Mouse (Mus musculus) B cell, adult 2 months (primary cell): Measurements from ENCODE around the gene Tob2.
A peak's percentile ranks its signal among the peaks of the same experiment; 100 is the strongest.

Experiments
- DNase-seq, 2 experiments: peaks; one replicate each; pipeline ENCODE4 v3.0.0; 2022

The Tob2 gene

GRCm38 (mm10) chr15:81858517-81859329 lies at the start of gene Tob2:
Tob2 (minus strand) TSS chr15:81858796.
- peak; percentile 73 to 77 for DNase-seq

DNA sequence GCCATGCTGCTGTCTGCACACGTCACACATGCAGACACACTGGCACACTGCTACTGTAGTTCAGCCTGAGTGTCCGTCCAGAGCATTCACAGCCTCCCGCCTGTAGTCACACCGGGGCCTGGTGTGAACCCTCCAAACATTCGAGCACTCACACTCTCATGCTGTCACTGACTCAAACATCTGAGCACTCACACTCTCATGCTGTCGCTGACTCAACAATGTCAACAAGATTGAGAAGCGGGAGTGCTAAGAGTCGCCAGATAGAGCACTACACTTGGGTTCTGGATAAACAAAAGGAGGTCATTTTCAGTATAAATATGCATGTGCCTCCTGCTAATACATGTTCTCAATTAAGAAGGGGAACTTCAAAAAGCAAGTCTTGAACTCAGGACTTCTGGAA lies 49.4 kb upstream of the Tob2 start:
- DNase-seq = no peak

- peak; percentile 88 to 89 for DNase-seq
These were observed 46.3 kb upstream of the Tob2 start for GRCm38 (mm10) chr15:81904939-81905338.

DNA sequence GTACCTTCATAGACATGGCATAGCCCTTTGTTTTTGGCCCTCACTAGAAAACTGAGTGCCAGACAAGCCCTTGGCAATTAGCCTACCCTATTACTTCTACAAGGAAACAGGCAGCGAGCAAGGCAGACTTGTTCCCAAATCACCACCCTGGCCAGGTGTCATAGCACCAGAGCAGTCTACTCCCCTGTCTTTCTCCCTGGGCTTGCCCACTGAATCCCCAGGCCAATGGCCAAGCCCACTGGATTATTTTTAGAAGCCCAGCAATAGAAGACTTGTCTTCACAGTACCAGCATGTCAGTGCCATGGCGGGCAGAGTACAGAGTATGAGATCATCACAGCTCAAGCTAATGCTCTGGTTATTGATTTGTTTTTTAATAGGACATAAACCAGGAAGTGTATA lies 40.2 kb upstream of the Tob2 start:
- no peak for DNase-seq

DNA sequence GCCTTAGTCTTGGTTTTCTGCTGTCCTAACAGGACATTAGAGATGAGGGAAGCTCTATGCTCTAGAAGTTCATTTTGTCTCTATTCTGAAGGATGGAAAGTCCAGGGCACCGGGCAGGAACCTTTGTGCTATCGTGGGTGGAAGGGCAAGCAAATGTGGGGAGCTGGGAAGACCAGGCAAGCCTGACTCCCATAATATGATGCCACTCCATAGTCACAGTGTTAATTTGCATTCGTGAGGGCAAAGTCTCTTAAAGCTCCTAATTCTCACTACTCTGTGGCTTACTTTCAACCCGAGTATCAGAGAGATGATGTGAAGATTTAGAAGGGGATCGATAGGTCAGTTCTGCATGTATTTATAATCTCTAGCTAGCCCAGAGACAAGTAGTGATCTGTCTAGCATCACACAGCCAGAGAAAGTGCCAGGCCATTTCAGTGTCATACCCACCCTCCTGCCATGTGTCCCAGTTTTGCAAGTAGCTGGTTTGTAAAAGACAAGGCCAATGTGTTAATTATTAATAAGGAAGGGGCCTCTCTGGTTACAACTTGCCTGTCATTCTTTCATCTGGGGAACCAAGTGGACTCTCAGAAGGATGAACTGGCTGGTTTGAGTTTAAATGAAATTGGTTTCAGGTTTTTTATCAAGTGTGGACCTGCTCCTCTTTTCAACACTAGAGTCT lies 39.1 kb upstream of the Tob2 start:
- DNase-seq = no peak

DNA sequence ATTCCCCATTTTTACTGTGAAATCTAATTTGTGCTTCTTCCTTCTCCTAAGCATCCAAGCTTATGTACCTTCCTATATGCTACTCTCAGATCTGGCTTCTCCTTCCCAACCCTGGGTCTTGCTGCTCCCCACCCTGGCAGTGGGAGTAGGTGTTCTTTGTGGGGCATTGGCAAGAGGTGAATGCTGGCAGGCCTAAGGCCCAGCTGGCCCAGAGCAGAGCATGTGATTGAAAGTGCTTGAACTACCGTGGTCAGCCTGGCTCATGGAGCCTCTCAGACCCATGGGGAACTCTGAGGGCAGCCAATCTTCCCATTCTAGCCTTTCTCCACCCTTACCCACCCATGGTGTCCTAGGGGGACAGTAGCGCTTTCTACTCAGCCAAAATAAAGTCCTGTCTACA lies 37.8 kb upstream of the Tob2 start:
- DNase-seq = no peak

- DNase-seq = no peak
These were observed 35.4 kb upstream of the Tob2 start for GRCm38 (mm10) chr15:81894002-81894401.

- no peak for DNase-seq
These were observed 33.4 kb upstream of the Tob2 start for GRCm38 (mm10) chr15:81891822-81892580.

DNA sequence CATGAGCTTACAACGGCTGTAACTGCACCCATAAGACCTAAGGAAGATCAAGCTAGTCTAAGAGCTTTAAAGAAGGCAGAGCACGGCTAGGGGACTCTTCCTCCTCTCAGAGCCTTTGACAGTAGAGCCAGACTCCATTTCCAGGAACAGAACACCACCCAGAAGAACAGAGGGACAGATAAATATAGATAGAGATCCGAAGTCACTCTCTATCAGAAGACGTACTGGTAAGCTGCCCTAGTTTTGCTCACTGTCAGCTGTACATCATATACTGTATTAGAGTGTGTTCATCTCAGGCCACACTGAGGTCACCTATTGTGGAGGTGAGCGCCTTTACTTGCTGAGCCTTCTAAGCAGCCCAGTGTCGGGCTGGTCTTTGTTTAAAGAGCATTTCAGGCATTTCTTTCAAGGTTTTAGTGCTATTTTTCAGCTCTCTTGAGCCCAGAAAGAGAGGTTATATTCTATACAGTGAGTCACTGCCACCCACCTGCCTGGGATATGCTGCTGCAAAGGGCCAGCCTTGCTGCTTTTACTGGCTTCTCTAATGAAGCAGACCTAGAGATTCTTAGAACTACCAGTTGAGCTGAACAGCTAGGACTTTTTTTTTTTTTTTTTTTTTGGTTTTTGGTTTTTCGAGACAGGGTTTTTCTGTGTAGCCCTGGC lies 32.7 kb upstream of the Tob2 start:
- DNase-seq = no peak

DNA sequence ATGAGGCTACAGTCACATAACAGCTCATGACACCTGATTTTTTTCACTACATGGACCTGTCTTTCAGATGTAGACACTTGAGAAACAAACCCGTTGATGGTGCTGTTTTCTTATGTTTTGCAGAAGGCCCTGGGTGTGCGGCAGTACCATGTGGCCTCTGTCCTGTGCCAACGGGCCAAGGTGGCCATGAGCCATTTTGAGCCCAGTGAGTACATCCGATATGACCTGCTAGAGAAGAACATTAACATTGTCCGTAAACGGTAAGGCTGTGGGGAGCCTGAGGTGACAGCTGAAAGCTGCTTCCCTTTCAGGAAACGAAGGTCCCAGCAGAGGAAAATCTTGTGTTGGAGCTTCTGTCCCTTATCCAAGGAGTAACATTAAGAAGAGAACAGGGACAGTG lies 30.6 kb upstream of the Tob2 start:
- DNase-seq = no peak

DNA sequence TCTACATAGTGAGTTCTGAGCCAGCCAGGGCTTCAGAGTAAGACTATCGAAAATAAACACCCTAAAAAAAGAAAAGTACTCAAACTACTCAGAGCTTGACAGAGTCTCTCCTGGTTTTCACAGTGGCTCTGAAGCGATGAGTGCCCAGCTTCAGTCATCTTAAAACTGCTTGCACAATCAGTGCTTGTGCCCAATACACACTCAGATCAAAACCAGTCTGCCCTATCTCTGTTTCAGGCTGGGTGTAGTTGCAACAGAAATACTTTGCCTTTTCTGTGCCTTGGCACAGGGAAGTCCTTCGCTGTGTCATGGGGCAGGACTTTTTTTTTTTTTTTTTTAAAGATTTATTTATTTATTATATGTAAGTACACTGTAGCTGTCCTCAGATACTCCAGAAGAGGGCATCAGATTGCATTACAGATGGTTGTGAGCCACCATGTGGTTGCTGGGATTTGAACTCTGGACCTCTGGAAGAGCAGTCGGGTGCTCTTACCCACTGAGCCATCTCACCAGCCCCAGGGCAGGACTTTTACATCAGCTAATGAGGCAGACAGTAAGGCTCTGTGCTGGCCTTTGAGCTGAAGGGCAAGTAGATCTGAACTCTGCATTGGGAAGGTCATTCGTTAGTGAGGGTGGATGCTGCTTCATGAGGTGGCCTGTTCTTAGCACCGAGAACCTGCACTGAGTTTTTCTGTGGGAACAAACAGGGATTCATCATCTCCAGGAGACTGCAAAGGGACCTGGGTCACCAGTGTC lies 28.4 kb upstream of the Tob2 start:
- DNase-seq = no peak

- no peak for DNase-seq
These were observed 26.9 kb upstream of the Tob2 start for GRCm38 (mm10) chr15:81885418-81885934.

- no peak for DNase-seq
These were observed 23.8 kb upstream of the Tob2 start for GRCm38 (mm10) chr15:81882348-81882747.

DNA sequence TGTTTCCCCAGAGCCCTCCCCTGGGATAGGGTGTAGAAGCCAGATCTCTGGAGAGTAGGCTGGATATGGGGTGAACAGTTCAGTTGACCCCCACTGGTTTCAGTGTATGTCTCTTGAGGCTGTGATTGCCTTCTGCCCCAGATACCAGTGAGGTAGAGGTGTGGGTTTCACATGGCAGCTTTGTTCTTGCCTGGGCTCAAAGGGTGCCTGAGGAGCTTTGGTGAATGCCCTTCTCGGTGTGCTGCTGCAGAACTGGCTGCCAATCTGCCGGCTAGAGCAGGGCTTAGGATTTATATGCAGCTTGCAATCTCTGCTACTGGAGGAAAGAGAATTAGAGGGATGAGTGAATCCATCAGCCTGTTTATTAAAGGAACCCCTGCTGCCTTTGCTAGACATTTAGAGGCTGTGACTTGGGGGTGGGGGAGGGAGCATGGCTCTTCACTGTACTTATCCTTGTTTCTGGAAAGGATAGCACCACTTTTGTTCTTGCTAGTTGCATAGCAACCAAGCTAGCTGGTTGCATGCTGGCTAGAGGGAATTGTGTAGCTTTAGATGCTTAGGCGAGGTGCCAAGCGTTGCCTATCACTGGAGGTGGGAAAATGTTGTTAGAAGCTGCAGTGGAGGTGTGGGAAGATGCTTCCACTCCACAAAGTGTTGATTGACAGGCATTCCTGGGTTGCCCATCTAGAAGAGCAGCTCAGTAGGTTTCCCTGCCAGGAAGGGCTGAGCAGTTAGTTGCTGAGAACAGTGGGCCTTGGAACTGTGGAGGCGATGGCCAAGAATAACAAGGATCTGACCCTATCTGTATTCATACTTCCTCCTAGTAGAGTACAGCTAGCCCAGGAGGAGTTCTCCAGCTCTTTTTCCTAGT lies 21.2 kb upstream of the Tob2 start:
- DNase-seq = no peak

DNA sequence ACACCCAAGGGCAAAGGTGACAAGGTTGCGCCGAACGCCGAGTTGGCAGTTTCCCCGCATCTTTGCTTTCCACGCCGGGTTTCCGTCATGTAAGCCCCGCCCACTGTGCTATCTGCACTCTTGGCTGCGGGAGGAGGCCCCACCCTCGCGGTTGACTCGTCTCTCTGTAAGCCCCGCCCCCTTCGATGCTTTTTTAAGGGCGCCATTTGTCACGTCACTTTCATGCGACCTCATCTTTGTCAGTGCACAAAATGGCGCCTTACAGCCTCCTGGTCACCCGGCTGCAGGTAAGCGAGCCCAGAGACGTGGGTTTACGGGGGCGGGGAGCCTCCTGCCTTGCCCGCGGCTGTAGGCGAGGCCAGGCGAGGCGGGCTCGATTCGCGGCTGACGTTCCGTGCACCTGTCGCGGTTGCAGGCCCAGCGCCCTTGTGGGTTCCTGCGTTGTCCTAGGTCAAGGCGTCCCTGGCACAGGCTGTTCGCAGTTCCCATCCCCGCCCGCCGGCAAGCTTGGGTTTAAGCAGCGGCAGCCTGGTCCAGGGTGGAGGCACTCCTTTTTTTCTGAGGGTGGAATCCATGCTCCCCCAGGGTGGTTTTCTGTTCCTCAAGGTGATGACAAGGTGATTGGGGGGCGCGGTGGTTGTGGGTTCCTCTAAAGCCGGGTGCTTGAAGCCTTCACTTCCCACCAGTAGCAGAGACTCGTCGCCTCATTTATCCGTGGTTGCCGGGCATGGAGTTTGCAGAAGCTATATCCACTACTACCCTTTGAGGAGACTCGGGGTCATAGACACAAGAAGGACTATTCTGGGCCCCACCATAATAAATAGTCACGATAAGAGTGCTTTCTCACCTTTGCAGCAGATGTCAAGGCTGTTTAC lies 13.9 kb upstream of the Tob2 start, which contains the start of gene Aco2:
Gene Aco2 (plus strand): TSS at position 48 of the 875 bp plus-strand sequence.
- DNase-seq = peak; percentile 99 to 100

GRCm38 (mm10) chr15:81871604-81872261 lies 13.1 kb upstream of the Tob2 start, which contains the start of gene Phf5a:
Phf5a (minus strand) TSS chr15:81871911.
- peak; percentile 84 to 86 for DNase-seq

- DNase-seq = no peak
These were observed 11.4 kb upstream of the Tob2 start for GRCm38 (mm10) chr15:81869985-81870384.

- DNase-seq = no peak
These were observed 5.6 kb upstream of the Tob2 start for GRCm38 (mm10) chr15:81864238-81864637.

DNA sequence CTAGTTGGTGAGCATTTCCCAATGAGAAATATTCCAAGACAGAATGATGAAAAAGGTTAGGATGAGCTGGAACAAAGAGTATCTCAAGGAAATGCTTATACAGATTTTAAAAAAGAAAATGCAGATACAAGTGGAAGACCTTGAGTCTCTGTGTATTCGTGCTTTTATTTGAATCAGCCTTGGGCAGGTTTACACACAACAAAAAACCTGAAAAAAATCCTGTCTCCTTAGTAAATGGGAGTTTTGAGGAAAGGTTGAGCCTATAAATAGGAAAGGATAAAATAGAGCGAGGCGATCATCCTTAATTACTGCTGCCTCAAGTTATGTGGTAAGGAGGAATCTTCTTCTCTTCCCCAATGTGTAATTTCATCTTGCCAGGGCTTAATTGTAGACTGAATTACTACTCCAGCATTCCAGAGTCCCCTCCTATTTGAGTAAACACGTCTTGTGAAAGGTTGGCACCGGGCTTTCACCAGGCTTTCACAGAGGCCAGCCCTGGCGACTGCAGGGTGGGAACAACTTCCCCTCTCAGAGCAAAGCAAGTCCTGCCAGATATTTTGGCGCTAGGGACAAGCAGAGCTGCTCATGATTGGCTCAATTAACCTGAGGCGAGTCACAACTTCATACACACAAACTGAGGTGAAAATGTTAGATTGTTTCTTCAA lies 2.0 kb upstream of the Tob2 start:
- no peak for DNase-seq
